Mouse (Mus musculus) liver, embryonic 13.5 days (tissue): Measurements from ENCODE around the gene Alx3. TPM values are rescaled to one million over a fixed set of nuclear protein-coding genes. Genes with fewer than 3 reads are reported as not detected.
"Not testable (repeated sequence)": the region's sequence is repeated elsewhere in the genome, so short reads cannot be mapped to it uniquely, and the experiment has no call there.

Experiments
- ATAC-seq: fragments of 200-750 bp; cut with Nextera tagmentation; 2 replicates; pipeline ENCODE4 v1.8.0; 2017; ENCODE audit warnings: low read depth, mild to moderate bottlenecking, moderate number of reproducible peaks, moderate library complexity
- DNase-seq: peaks from one replicate; pipeline ENCODE4 v3.0.0; 2022
- H3K27ac ChIP-seq: fragments of 300-500 bp; sonication (generic); 2 replicates; pipeline ENCODE4 v1.5.1; 2015; ENCODE audit warnings: moderate library complexity, mild to moderate bottlenecking, inconsistent platforms
- H3K27me3 ChIP-seq: fragments of 300-500 bp; sonication (generic); 2 replicates; pipeline ENCODE4 v1.6.1; 2015; ENCODE audit warnings: mild to moderate bottlenecking, inconsistent platforms
- H3K36me3 ChIP-seq: fragments of 300-500 bp; sonication (generic); 2 replicates; pipeline ENCODE4 v1.6.1; 2015; ENCODE audit warnings: mild to moderate bottlenecking, inconsistent platforms
- H3K4me1 ChIP-seq: fragments of 300-500 bp; sonication (generic); replicated peaks from 2 replicates; pipeline ENCODE4 v1.6.1; 2015; ENCODE audit warnings: inconsistent platforms
- H3K4me2 ChIP-seq: fragments of 300-500 bp; sonication (generic); 2 replicates; pipeline ENCODE4 v1.6.1; 2015; ENCODE audit warnings: inconsistent platforms, mild to moderate bottlenecking, moderate library complexity
- H3K4me3 ChIP-seq: fragments of 300-500 bp; sonication (generic); replicated peaks from 2 replicates; pipeline ENCODE4 v1.5.1; 2015; ENCODE audit warnings: mild to moderate bottlenecking, inconsistent platforms
- H3K9ac ChIP-seq: fragments of 300-500 bp; sonication (generic); 2 replicates; pipeline ENCODE4 v1.6.1; 2015; ENCODE audit warnings: mild to moderate bottlenecking, inconsistent platforms
- H3K9me3 ChIP-seq: fragments of 300-500 bp; sonication (generic); replicated peaks from 2 replicates; pipeline ENCODE4 v1.6.1; 2016; ENCODE audit warnings: inconsistent platforms
- WGBS: fragments of 180-500 bp; shearing (Covaris S2); methylation state at CpG from one replicate; pipeline ENCODE4 v1.1.7; 2015; ENCODE audit not compliant: insufficient replicate concordance; 5-methylcytosine and 5-hydroxymethylcytosine counted together
- polyA plus RNA-seq: library from polyadenylated mRNA; unstranded; fragments of >200 nt; fragmentation: Nextera tagmentation; extraction: Ambion mirVana; gene quantifications from 2 replicates; pipeline ENCODE4 v1.2.1, GENCODE M21; 2015

The Alx3 gene
- polyA plus RNA-seq, 1 experiment from 2014 or later = 0.45 TPM

GRCm38 (mm10) chr3:107646947-107647346 lies 52.1 kb downstream of the Alx3 start:
- ATAC-seq = no peak
- Histone ChIP-seq H3K4me1 (no peaks in the 10 kb centered on the region), H3K36me3 (no peaks in the 10 kb centered on the region), H3K4me3 (no peak overlapping the region), H3K9ac (no peak overlapping the region), H3K27ac (no peak overlapping the region), H3K4me2 (no peak overlapping the region), H3K9me3 (no peaks in the 10 kb centered on the region), H3K27me3 (no peaks in the 10 kb centered on the region)
- no peak for DNase-seq
- 82% methylated on average over 3 of the region's 3 CpGs for WGBS

GRCm38 (mm10) chr3:107650276-107650675 lies 55.4 kb downstream of the Alx3 start:
- H3K27me3 ChIP-seq, H3K4me1 ChIP-seq, H3K9me3 ChIP-seq, H3K9ac ChIP-seq, ATAC-seq, DNase-seq, H3K4me3 ChIP-seq, H3K27ac ChIP-seq, H3K4me2 ChIP-seq, H3K36me3 ChIP-seq: not testable (repeated sequence)
- WGBS = 55% methylated on average over 5 of the region's 5 CpGs

- Histone ChIP-seq H3K4me2 (no peak overlapping the region), H3K4me1 (no peaks in the 10 kb centered on the region), H3K9me3 (no peaks in the 10 kb centered on the region), H3K27ac (no peak overlapping the region), H3K9ac (no peak overlapping the region), H3K27me3 (no peaks in the 10 kb centered on the region), H3K4me3 (no peak overlapping the region), H3K36me3 (no peaks in the 10 kb centered on the region)
- WGBS = 76% methylated on average over 3 of the region's 3 CpGs
- no peak for ATAC-seq
- DNase-seq = no peak
Observed at GRCm38 (mm10) chr3:107652968-107653367, 58.1 kb downstream of the Alx3 start.

- no peak overlapping the region for H3K27ac ChIP-seq
- no peaks in the 10 kb centered on the region for H3K4me1 ChIP-seq
- no peak overlapping the region for H3K4me3 ChIP-seq
- no peaks in the 10 kb centered on the region; the same call in 1 of the 2 replicates for H3K36me3 ChIP-seq
- H3K9me3 ChIP-seq = no peaks in the 10 kb centered on the region
- 62% methylated on average over 3 of the region's 3 CpGs for WGBS
- ATAC-seq = no peak
- H3K9ac ChIP-seq = no peak overlapping the region
- H3K4me2 ChIP-seq = no peak overlapping the region
- no peak for DNase-seq
- no peaks in the 10 kb centered on the region for H3K27me3 ChIP-seq
Observed at GRCm38 (mm10) chr3:107654861-107655260, 60.0 kb downstream of the Alx3 start.

Other genes with a start within 250 kb of the Alx3 start
- not detected in 2 replicates for gene Kcnc4, start 135.5 kb upstream of the Alx3 start, polyA plus RNA-seq
- gene Slc6a17, start 77.0 kb upstream of the Alx3 start, polyA plus RNA-seq = 0.27 and 0.37 TPM in 2 replicates
- gene Ubl4b, start 40.0 kb upstream of the Alx3 start, polyA plus RNA-seq = not detected in 2 replicates
- not detected in 2 replicates for gene Gm10961, start 36.3 kb downstream of the Alx3 start, polyA plus RNA-seq
- gene Strip1, start 36.7 kb downstream of the Alx3 start, polyA plus RNA-seq = 10.4 and 10.6 TPM in 2 replicates
- 28.2 and 32.2 TPM in 2 replicates for gene Ahcyl1, start 101.5 kb downstream of the Alx3 start, polyA plus RNA-seq
- 4.6 and 6.1 TPM in 2 replicates for gene Csf1, start 165.4 kb downstream of the Alx3 start, polyA plus RNA-seq